ENCODE assay signal across 8 mouse cellular contexts in the genomic region with DNA sequence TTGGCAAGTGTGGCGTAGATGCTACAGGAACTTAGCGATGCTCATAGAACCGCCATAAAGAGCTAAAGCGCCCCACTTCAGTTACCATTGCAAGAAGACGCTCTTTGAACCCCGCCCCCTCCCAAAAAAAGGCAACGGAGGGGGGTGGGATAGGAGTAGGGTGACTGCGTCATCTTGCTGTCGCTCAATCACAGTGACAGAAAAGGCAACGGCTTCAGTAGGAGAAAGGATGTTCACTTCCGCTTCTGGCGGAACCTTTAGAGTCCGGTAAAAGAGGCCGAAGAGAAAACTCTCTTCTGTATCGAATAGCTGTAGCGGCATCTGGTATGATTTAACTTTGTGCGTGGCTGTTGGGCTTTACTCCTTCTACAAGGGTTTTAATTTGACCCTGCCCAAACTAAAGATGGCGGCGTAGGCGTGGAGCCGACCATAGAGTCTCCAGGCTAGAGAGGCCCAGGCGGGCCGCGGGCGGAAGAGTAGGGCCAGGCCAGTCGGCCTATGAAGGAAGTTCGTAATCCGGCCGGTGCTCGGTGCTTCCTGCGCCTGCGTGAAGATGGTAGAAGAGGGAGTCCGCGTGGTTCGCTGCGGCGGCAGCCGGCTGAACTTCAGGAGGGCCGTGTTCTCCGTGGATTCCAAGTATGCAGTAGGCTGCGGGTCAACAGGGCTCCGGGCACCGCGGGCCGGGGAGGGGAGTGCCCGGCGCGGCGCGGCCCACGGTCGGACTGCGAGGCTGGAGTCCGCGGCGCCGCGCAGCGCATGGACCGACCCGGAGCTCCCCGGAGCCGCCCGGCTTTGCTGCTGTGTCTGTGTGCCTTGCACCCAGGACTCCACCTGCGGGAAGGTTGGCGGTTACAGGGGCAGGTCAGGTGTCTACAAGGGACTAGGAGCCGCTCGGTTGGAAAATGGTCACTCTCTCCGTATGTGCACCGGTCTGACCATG. TPM values are rescaled to one million over a fixed set of nuclear protein-coding genes. Genes with fewer than 3 reads are reported as not detected.
DNase-seq lines count a peak whose midpoint lies in the region; ATAC-seq and TF ChIP-seq lines count a peak whose summit lies in the region.

A gene (plus strand): TSS at position 198 of the 940 bp plus-strand sequence.

- peaks cover 16 to 29% of the 10 kb centered on the region in 2 experiments for H3K36me3 ChIP-seq in MEL (ENCODE audit: control insufficient read depth in 1 of 2, insufficient read depth in 2 of 2, low read length in 2 of 2)
- peaks cover 8% of the 10 kb centered on the region; the same call in 1 of the 2 replicates for H3K36me3 ChIP-seq in forebrain, postnatal 0 days (ENCODE audit: insufficient read depth)
- H3K36me3 ChIP-seq in lung, embryonic 15.5 days: peaks cover 6% of the 10 kb centered on the region

- peak; percentile 93 to 96 for TF ChIP-seq POLR2A in MEL (IDR thresholded peaks at IDR 0.05; ENCODE audit: control insufficient read depth in 1 of 2, insufficient read depth in 1 of 2, low read depth in 1 of 2, low read length in 2 of 2, poor library complexity in 1 of 2)
- peak; percentile 67; the same call in 1 of the 2 replicates for TF ChIP-seq POLR2A in cerebellum, adult 2 months (IDR thresholded peaks at IDR 0.05; ENCODE audit: borderline replicate concordance, insufficient read depth, low read length)

- WGBS in cerebellum, adult 2 months: under 1% methylated on average over 70 of the region's 70 CpGs
- under 1% methylated on average over 70 of the region's 70 CpGs for WGBS in forebrain, postnatal 0 days
- under 1% methylated on average over 67 of the region's 70 CpGs for WGBS in lung, embryonic 15.5 days

- H3K4me2 ChIP-seq in forebrain, postnatal 0 days (ENCODE audit: low read depth): peak within 1 kb of the TSS; percentile 49
- H3K4me2 ChIP-seq in lung, embryonic 15.5 days: peak within 1 kb of the TSS; percentile 70

- peak; percentile 96 for DNase-seq in MEL (ENCODE audit: low read depth, low spot score)
- DNase-seq in cerebellum, adult 2 months: peak; percentile 96 to 97
- DNase-seq in forebrain, postnatal 0 days: peak; percentile 98
- peak; percentile 96 for DNase-seq in heart, postnatal 4 days
- peak; percentile 95 to 97 for DNase-seq in layer of hippocampus, adult 8-10 months (ENCODE audit: low spot score in 2 of 2)
- DNase-seq in ovary, adult 18-20 months (ENCODE audit: low spot score): peak; percentile 91
- peak; percentile 95 for DNase-seq in thymus, postnatal 0 days (ENCODE audit: low spot score)

- no peaks in the 10 kb centered on the region for H3K9me3 ChIP-seq in MEL (replicated peaks; ENCODE audit: insufficient read depth, low read length)
- no peaks in the 10 kb centered on the region for H3K9me3 ChIP-seq in forebrain, postnatal 0 days (ENCODE audit: low read length)
- no peaks in the 10 kb centered on the region for H3K9me3 ChIP-seq in lung, embryonic 15.5 days

- ATAC-seq in forebrain, postnatal 0 days: peak; percentile 99
- peak; percentile 99 for ATAC-seq in lung, embryonic 15.5 days (ENCODE audit: borderline replicate concordance, extremely low read depth, low FRiP score, low TSS enrichment)

- peaks cover 3 to 9% of the 10 kb centered on the region in 2 experiments for H3K4me1 ChIP-seq in MEL (ENCODE audit: control insufficient read depth in 1 of 2, insufficient read depth in 2 of 2, low read length in 2 of 2)
- H3K4me1 ChIP-seq in cerebellum, adult 2 months (ENCODE audit: control insufficient read depth, insufficient read depth, low read length): no peaks in the 10 kb centered on the region
- peaks cover 9% of the 10 kb centered on the region for H3K4me1 ChIP-seq in forebrain, postnatal 0 days (ENCODE audit: insufficient read depth)
- peaks cover 15% of the 10 kb centered on the region for H3K4me1 ChIP-seq in lung, embryonic 15.5 days

- H3K27me3 ChIP-seq in MEL (ENCODE audit: control insufficient read depth in 1 of 2, insufficient read depth in 2 of 2, low read length in 2 of 2): no peaks in the 10 kb centered on the region
- no peaks in the 10 kb centered on the region for H3K27me3 ChIP-seq in cerebellum, adult 2 months (ENCODE audit: control insufficient read depth, insufficient read depth, low read length)
- no peaks in the 10 kb centered on the region for H3K27me3 ChIP-seq in forebrain, postnatal 0 days (ENCODE audit: insufficient read depth, low read length)
- H3K27me3 ChIP-seq in lung, embryonic 15.5 days: no peaks in the 10 kb centered on the region

- TF ChIP-seq EP300 in MEL (IDR thresholded peaks at IDR 0.05; ENCODE audit: low read depth in 1 of 2, low read length in 2 of 2): peak in 1 of 2 experiments; percentile 41; a peak in 1 of 4 replicates

- H3K4me3 ChIP-seq in MEL (ENCODE audit: control insufficient read depth in 1 of 2, insufficient read depth in 1 of 2, low read depth in 2 of 2, low read length in 2 of 2): peak within 1 kb of the TSS; percentile 85 to 100
- peak within 1 kb of the TSS; percentile 92 for H3K4me3 ChIP-seq in cerebellum, adult 2 months (replicated peaks; ENCODE audit: insufficient read depth, low read depth, low read length)
- peak within 1 kb of the TSS; percentile 99 for H3K4me3 ChIP-seq in forebrain, postnatal 0 days (ENCODE audit: low read depth, low read length)
- H3K4me3 ChIP-seq in lung, embryonic 15.5 days: peak within 1 kb of the TSS; percentile 67

- peaks cover 34% of the 10 kb centered on the region for H3K79me2 ChIP-seq in MEL (ENCODE audit: control insufficient read depth, insufficient read depth, low read length, poor library complexity)

- TF ChIP-seq CTCF in MEL (IDR thresholded peaks at IDR 0.05 in 2 of 3, conservative IDR thresholded peaks at IDR 0.05 in 1 of 3; ENCODE audit: control insufficient read depth in 1 of 3, insufficient read depth in 1 of 3, low read depth in 2 of 3, low read length in 3 of 3, poor library complexity in 1 of 3, severe bottlenecking in 1 of 3): no peak
- TF ChIP-seq CTCF in cerebellum, adult 2 months (IDR thresholded peaks at IDR 0.05; ENCODE audit: borderline replicate concordance, insufficient read depth, low read depth, low read length): no peak
- no peak for TF ChIP-seq CTCF in forebrain, postnatal 0 days (IDR thresholded peaks at IDR 0.05; ENCODE audit: low read depth)

- H3K9ac ChIP-seq in MEL (ENCODE audit: control insufficient read depth, low read depth, low read length, poor library complexity, severe bottlenecking): peak within 1 kb of the TSS; percentile 97
- peak within 1 kb of the TSS; percentile 94 for H3K9ac ChIP-seq in forebrain, postnatal 0 days
- H3K9ac ChIP-seq in lung, embryonic 15.5 days: peak within 1 kb of the TSS; percentile 71

- H3K27ac ChIP-seq in MEL (ENCODE audit: control insufficient read depth, low read depth, low read length): peak within 1 kb of the TSS; percentile 99
- H3K27ac ChIP-seq in cerebellum, adult 2 months (ENCODE audit: insufficient read depth, low read length): peak within 1 kb of the TSS; percentile 91
- H3K27ac ChIP-seq in forebrain, postnatal 0 days (ENCODE audit: low read depth, low read length): peak within 1 kb of the TSS; percentile 98
- peak within 1 kb of the TSS; percentile 95 for H3K27ac ChIP-seq in lung, embryonic 15.5 days

- no peak for TF ChIP-seq RAD21 in MEL (IDR thresholded peaks at IDR 0.05; ENCODE audit: low read depth, low read length)

TF ChIP-seq in MEL, 35 proteins besides CTCF, POLR2A, EP300 and RAD21 (continues in another document):
- peak; percentile 3; the same call in 1 of the 2 replicates for TF ChIP-seq USF1 (IDR thresholded peaks at IDR 0.05; ENCODE audit: low read depth, low read length)
- peak; percentile 93 for TF ChIP-seq KAT2A (conservative IDR thresholded peaks at IDR 0.05; ENCODE audit: low read depth, low read length)
- TF ChIP-seq SIN3A (IDR thresholded peaks at IDR 0.05; ENCODE audit: low read length): peak; percentile 90
- peak; percentile 83 for TF ChIP-seq ZMIZ1 (IDR thresholded peaks at IDR 0.05; ENCODE audit: low read depth, low read length)
- peak; percentile 95 for TF ChIP-seq ELF1 (IDR thresholded peaks at IDR 0.05; ENCODE audit: low read depth, low read length)
- TF ChIP-seq ETS1 (IDR thresholded peaks at IDR 0.05; ENCODE audit: low read depth, low read length): peak; percentile 57
- no peak for TF ChIP-seq SMC3 (IDR thresholded peaks at IDR 0.05; ENCODE audit: low read depth, low read length)
- TF ChIP-seq UBTF (IDR thresholded peaks at IDR 0.05; ENCODE audit: borderline replicate concordance, insufficient read depth, low read depth, low read length): no peak
- TF ChIP-seq JUND (IDR thresholded peaks at IDR 0.05; ENCODE audit: low read depth, low read length): no peak
- peak; percentile 84 for TF ChIP-seq NRF1 (IDR thresholded peaks at IDR 0.05; ENCODE audit: insufficient read depth, low read depth, low read length, poor library complexity, severe bottlenecking)
- TF ChIP-seq RCOR1 (IDR thresholded peaks at IDR 0.05; ENCODE audit: low read depth, low read length): no peak
- TF ChIP-seq NELFE (IDR thresholded peaks at IDR 0.05; ENCODE audit: low read depth, low read length): peak; percentile 95
- TF ChIP-seq ZC3H11A (IDR thresholded peaks at IDR 0.05; ENCODE audit: low read depth, low read length): no peak
- TF ChIP-seq CHD1 (IDR thresholded peaks at IDR 0.05; ENCODE audit: low read depth, low read length): no peak
- TF ChIP-seq USF2 (IDR thresholded peaks at IDR 0.05; ENCODE audit: borderline replicate concordance in 1 of 2, insufficient read depth in 1 of 2, low read depth in 1 of 2, low read length in 2 of 2): no peak
- peak; percentile 72 for TF ChIP-seq ZNF384 (IDR thresholded peaks at IDR 0.05; ENCODE audit: low read depth, low read length)
- TF ChIP-seq TCF12 (IDR thresholded peaks at IDR 0.05; ENCODE audit: low read depth, low read length): peak; percentile 63
- TF ChIP-seq TAL1 (IDR thresholded peaks at IDR 0.05; ENCODE audit: low read length): no peak
- TF ChIP-seq E2F4 (IDR thresholded peaks at IDR 0.05; ENCODE audit: borderline replicate concordance, low read depth, low read length): 0 out of 2 replicates have a peak, but pooled peaks have one; percentile 71
- peak; percentile 70 for TF ChIP-seq TBP (IDR thresholded peaks at IDR 0.05; ENCODE audit: low read depth, low read length)
- TF ChIP-seq HCFC1 (IDR thresholded peaks at IDR 0.05; ENCODE audit: low read depth, low read length): peak; percentile 98

RNA-seq across cellular contexts. Expression of the gene that starts here (rescaled TPM):
- total RNA-seq in MEL (2012; rRNA removed): 171 and 195 TPM in 2 replicates
- polyA plus RNA-seq in MEL (2012; ENCODE audit: insufficient read depth in 1 of 2, insufficient read length in 2 of 2, low read depth in 1 of 2, low replicate concordance in 2 of 2, missing spikeins in 1 of 2): 100 to 1,000 TPM; 193 to 279 TPM
- 35.3 and 40.6 TPM in 2 replicates for polyA plus RNA-seq in cerebellum, adult 2 months (2012; rRNA removed)
- 40.9 and 145 TPM in 2 replicates for total RNA-seq in forebrain, postnatal 0 days (2014; rRNA removed)
- polyA plus RNA-seq in forebrain, postnatal 0 days (2015; fragmentation: Nextera tagmentation; extraction: Ambion mirVana): 34.8 and 38.1 TPM in 2 replicates
- 10 to 100 TPM; 32.3 TPM for total RNA-seq in heart, postnatal 4 days (2021)
- 10 to 100 TPM; 36.9 to 50.4 (median 42.3) TPM for total RNA-seq in layer of hippocampus, adult 8-10 months (2022)
- polyA plus RNA-seq in lung, embryonic 15.5 days (2015; fragmentation: Nextera tagmentation; extraction: Ambion mirVana): 68.2 and 80.2 TPM in 2 replicates
- polyA plus RNA-seq in thymus, postnatal 0 days (2015; fragmentation: Nextera tagmentation; extraction: Ambion mirVana): 65.2 and 68.7 TPM in 2 replicates

Comparison
In these comparisons a context has a peak if more than half of its experiments do, and no peak if none do; other contexts are left out.
1. Peak in every context shown above with its lines: DNase-seq, ATAC-seq, H3K4me3 ChIP-seq and H3K27ac ChIP-seq.